Mouse (Mus musculus): ENCODE results near the gene Slc44a2. TPM values are rescaled to one million over a fixed set of nuclear protein-coding genes. Genes with fewer than 3 reads are reported as not detected.

Gene Slc44a2
- polyA plus RNA-seq, 1 experiment, result 356 TPM

- 24% methylated on average over 2 of the region's 2 CpGs for WGBS
These were observed 50.4 kb downstream of the Slc44a2 start for GRCm38 (mm10) chr9:21370876-21371275.

GRCm38 (mm10) chr9:21372508-21372907 is 52.0 kb downstream of the Slc44a2 start:
- TF ChIP-seq CTCF (IDR thresholded peaks at IDR 0.05; ENCODE audit: insufficient read depth, low read depth, low read length) (no peak), POLR2A (IDR thresholded peaks at IDR 0.05; ENCODE audit: insufficient read depth, low read depth, low read length) (no peak)
- Histone ChIP-seq H3K4me3 (ENCODE audit: insufficient read depth, low read depth, low read length) (no peak overlapping the region), H3K4me1 (ENCODE audit: control insufficient read depth, insufficient read depth, low read length) (peaks cover 8% of the 10 kb centered on the region), H3K27ac (ENCODE audit: insufficient read depth, low read depth, low read length) (no peak overlapping the region)
- WGBS, result 45% methylated on average over 1 of the region's 1 CpGs

More at GRCm38 (mm10) chr9:21370876-21371275, 50.4 kb downstream of the Slc44a2 start:
- Histone ChIP-seq H3K27ac (ENCODE audit: insufficient read depth, low read depth, low read length) (no peak overlapping the region), H3K4me1 (ENCODE audit: control insufficient read depth, insufficient read depth, low read length) (peaks cover 6% of the 10 kb centered on the region), H3K4me3 (ENCODE audit: insufficient read depth, low read depth, low read length) (no peak overlapping the region)
- TF ChIP-seq POLR2A (IDR thresholded peaks at IDR 0.05; ENCODE audit: insufficient read depth, low read depth, low read length), result no peak
- TF ChIP-seq CTCF (IDR thresholded peaks at IDR 0.05; ENCODE audit: insufficient read depth, low read depth, low read length), result no peak

- Histone ChIP-seq H3K4me1 (ENCODE audit: control insufficient read depth, insufficient read depth, low read length) (peaks cover 9% of the 10 kb centered on the region; the same call in 1 of the 2 replicates), H3K27ac (ENCODE audit: insufficient read depth, low read depth, low read length) (no peak overlapping the region), H3K4me3 (ENCODE audit: insufficient read depth, low read depth, low read length) (no peak overlapping the region)
- WGBS, result 73% methylated on average over 3 of the region's 3 CpGs
- TF ChIP-seq CTCF (IDR thresholded peaks at IDR 0.05; ENCODE audit: insufficient read depth, low read depth, low read length) (no peak), POLR2A (IDR thresholded peaks at IDR 0.05; ENCODE audit: insufficient read depth, low read depth, low read length) (no peak)
These were observed 58.7 kb downstream of the Slc44a2 start for GRCm38 (mm10) chr9:21379195-21379594.

- Histone ChIP-seq H3K4me1 (ENCODE audit: control insufficient read depth, insufficient read depth, low read length) (peaks cover 9% of the 10 kb centered on the region; the same call in 1 of the 2 replicates), H3K27ac (ENCODE audit: insufficient read depth, low read depth, low read length) (no peak overlapping the region), H3K4me3 (ENCODE audit: insufficient read depth, low read depth, low read length) (no peak overlapping the region)
- TF ChIP-seq POLR2A (IDR thresholded peaks at IDR 0.05; ENCODE audit: insufficient read depth, low read depth, low read length), result no peak
- no peak for TF ChIP-seq CTCF (IDR thresholded peaks at IDR 0.05; ENCODE audit: insufficient read depth, low read depth, low read length)
These were observed 60.4 kb downstream of the Slc44a2 start for GRCm38 (mm10) chr9:21380868-21381267.

GRCm38 (mm10) chr9:21383966-21384365 is 63.5 kb downstream of the Slc44a2 start:
- H3K4me3 ChIP-seq (ENCODE audit: insufficient read depth, low read depth, low read length), result no peak overlapping the region
- peaks cover 8% of the 10 kb centered on the region; the same call in 1 of the 2 replicates for H3K4me1 ChIP-seq (ENCODE audit: control insufficient read depth, insufficient read depth, low read length)
- TF ChIP-seq POLR2A (IDR thresholded peaks at IDR 0.05; ENCODE audit: insufficient read depth, low read depth, low read length), result no peak
- no peak for TF ChIP-seq CTCF (IDR thresholded peaks at IDR 0.05; ENCODE audit: insufficient read depth, low read depth, low read length)
- no peak overlapping the region for H3K27ac ChIP-seq (ENCODE audit: insufficient read depth, low read depth, low read length)

GRCm38 (mm10) chr9:21392646-21393175 is 72.2 kb downstream of the Slc44a2 start:
- whole genome bisulfite sequencing, result 85% methylated on average over 10 of the region's 10 CpGs
- TF ChIP-seq POLR2A (IDR thresholded peaks at IDR 0.05; ENCODE audit: insufficient read depth, low read depth, low read length), result no peak
- no peak for TF ChIP-seq CTCF (IDR thresholded peaks at IDR 0.05; ENCODE audit: insufficient read depth, low read depth, low read length)
- Histone ChIP-seq H3K4me3 (ENCODE audit: insufficient read depth, low read depth, low read length) (no peak overlapping the region), H3K27ac (ENCODE audit: insufficient read depth, low read depth, low read length) (no peak overlapping the region), H3K4me1 (ENCODE audit: control insufficient read depth, insufficient read depth, low read length) (0 out of 2 replicates have a peak, but pooled peaks cover 5% of the 10 kb centered on the region)

GRCm38 (mm10) chr9:21395692-21396091 is 75.2 kb downstream of the Slc44a2 start:
- WGBS, result 90% methylated on average over 3 of the region's 3 CpGs
- no peaks in the 10 kb centered on the region for H3K4me1 ChIP-seq (ENCODE audit: control insufficient read depth, insufficient read depth, low read length)
- no peak for TF ChIP-seq CTCF (IDR thresholded peaks at IDR 0.05; ENCODE audit: insufficient read depth, low read depth, low read length)
- no peak overlapping the region for H3K4me3 ChIP-seq (ENCODE audit: insufficient read depth, low read depth, low read length)
- no peak overlapping the region for H3K27ac ChIP-seq (ENCODE audit: insufficient read depth, low read depth, low read length)

GRCm38 (mm10) chr9:21397170-21397569 is 76.7 kb downstream of the Slc44a2 start:
- Histone ChIP-seq H3K4me1 (ENCODE audit: control insufficient read depth, insufficient read depth, low read length) (no peaks in the 10 kb centered on the region), H3K4me3 (ENCODE audit: insufficient read depth, low read depth, low read length) (no peak overlapping the region), H3K27ac (ENCODE audit: insufficient read depth, low read depth, low read length) (no peak overlapping the region)
- TF ChIP-seq POLR2A (IDR thresholded peaks at IDR 0.05; ENCODE audit: insufficient read depth, low read depth, low read length) (no peak), CTCF (IDR thresholded peaks at IDR 0.05; ENCODE audit: insufficient read depth, low read depth, low read length) (no peak)
- WGBS, result 88% methylated on average over 3 of the region's 3 CpGs

- WGBS, result 85% methylated on average over 9 of the region's 9 CpGs
- H3K4me3 ChIP-seq (ENCODE audit: insufficient read depth, low read depth, low read length), result no peak overlapping the region
- no peak for TF ChIP-seq CTCF (IDR thresholded peaks at IDR 0.05; ENCODE audit: insufficient read depth, low read depth, low read length)
- TF ChIP-seq POLR2A (IDR thresholded peaks at IDR 0.05; ENCODE audit: insufficient read depth, low read depth, low read length), result no peak
These were observed 80.5 kb downstream of the Slc44a2 start for GRCm38 (mm10) chr9:21401042-21401441.

More at GRCm38 (mm10) chr9:21401042-21401441, 80.5 kb downstream of the Slc44a2 start:
- H3K4me1 ChIP-seq (ENCODE audit: control insufficient read depth, insufficient read depth, low read length), result 0 out of 2 replicates have a peak, but pooled peaks cover 2% of the 10 kb centered on the region
- no peak overlapping the region for H3K27ac ChIP-seq (ENCODE audit: insufficient read depth, low read depth, low read length)
